Mouse (Mus musculus): ENCODE data around the gene Cntnap1.

The Cntnap1 gene

GRCm38 (mm10) chr11:101220853-101221252, 50.5 kb downstream of the Cntnap1 start:
- DNase-seq (ENCODE audit: low read depth, low spot score): no peak

GRCm38 (mm10) chr11:101221306-101221986, 51.1 kb downstream of the Cntnap1 start:
- DNase-seq (ENCODE audit: low read depth, low spot score): peak; percentile 67

DNA sequence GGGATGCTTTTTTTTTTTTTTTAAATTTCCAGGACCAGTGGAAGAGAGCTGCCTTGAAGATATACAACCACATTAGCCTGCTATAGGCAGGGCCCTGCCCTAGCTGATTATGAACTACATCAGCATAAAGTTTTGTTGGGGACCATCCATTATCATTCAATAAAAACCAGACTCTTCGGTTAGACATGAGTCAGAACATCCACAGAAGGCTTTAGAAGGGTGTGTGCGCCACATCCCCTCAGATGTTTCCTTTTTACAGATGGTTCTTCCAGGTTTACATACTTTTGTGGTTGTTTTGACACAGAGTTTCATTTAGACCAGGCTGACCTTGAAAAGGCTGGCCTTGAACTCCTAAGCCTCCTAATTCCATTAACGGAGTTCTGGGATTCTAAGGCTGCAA, 54.0 kb downstream of the Cntnap1 start:
- no peak for DNase-seq (ENCODE audit: low read depth, low spot score)

- DNase-seq (ENCODE audit: low read depth, low spot score): no peak
Measured at GRCm38 (mm10) chr11:101225331-101226064, 55.2 kb downstream of the Cntnap1 start.

GRCm38 (mm10) chr11:101226065-101226701, 55.9 kb downstream of the Cntnap1 start, which contains the start of gene Ezh1:
Gene Ezh1 (minus strand): TSS chr11:101226463.
- peak; percentile 95 for DNase-seq (ENCODE audit: low read depth, low spot score)

- no peak for DNase-seq (ENCODE audit: low read depth, low spot score)
Measured at GRCm38 (mm10) chr11:101229361-101229900, 59.1 kb downstream of the Cntnap1 start.

- no peak for DNase-seq (ENCODE audit: low read depth, low spot score)
Measured at GRCm38 (mm10) chr11:101230061-101230511, 59.8 kb downstream of the Cntnap1 start.

GRCm38 (mm10) chr11:101230526-101230925, 60.2 kb downstream of the Cntnap1 start:
- DNase-seq (ENCODE audit: low read depth, low spot score): no peak

DNA sequence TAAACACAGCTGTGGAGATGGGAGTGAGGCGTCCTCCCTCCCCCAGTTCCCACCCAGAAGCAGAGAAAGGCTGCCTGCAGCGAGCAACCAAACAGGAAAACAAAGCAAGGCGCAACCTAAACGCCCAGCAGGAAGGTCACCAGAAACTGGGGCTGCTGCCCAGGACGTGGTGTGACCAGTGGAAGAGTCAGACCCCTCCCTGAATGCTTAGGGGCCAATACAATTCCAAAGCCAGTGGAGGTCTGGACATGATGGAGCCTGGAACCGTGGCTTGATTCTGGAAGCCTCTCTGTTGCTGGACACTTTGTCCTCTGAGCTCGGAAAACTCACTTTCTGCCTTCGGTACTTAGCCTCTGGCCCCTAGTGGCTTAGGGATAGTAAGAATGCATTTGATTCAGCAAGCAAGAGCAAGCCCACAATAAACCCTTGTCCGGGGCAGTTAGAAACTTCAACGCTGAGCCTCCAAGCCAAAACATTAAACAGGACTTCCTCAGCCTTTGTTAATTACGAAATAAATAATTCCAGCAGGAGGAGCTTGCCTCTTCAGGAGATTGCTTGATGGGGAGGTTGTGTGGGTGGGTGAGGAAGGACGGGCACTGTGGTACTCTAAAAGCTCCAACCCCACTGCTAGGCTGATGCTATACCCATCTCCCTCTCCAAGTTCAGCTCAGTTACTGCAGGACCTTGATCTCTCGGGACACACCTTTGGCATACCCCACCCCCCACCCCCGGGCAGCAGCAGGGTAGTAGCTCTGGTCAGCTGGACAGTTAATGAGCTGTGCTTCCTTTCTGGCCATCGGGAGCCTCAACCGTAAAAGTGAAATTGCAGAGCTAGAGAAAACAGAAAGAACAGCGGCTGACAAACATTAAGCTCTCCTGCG, 60.9 kb downstream of the Cntnap1 start:
- DNase-seq (ENCODE audit: low read depth, low spot score): peak; percentile 19

DNA sequence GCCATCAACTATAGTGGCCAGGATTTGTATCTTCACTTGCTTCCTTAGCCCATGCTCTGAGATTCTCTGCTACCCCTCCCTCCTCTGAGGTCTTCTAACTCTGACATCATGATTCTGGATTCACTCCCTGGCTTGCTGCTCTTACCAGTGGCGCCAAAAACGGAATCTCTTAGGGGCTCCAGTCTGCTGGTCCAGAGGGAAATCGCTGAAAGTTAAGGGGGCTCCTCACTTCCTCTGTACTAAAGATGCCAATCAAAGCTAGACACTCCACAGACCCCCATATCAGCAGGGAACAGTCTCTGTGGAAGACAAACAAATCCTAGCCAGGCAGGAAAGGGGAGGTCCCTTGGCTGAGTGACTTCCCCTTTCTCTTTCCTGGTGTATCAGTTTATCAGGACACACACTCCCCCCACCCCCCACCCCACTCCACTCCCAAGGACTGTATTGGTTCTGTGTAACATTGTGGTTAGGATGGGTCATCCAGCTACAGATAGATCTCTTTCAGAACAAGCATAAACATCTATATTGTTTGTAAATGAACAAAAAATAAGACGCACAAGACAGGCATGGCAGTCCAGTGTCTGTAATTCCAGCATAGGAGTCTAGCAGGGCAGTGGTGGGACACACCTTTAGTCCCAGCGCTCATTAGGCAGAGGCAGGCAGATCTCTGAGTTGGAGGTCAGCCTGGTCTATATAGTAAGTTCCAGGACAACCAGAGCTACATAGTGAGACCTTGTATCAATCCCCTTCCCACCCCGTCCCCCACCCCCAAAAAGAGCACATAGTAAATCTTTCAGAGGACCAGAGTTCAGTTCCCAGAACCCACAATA, 61.9 kb downstream of the Cntnap1 start:
- DNase-seq (ENCODE audit: low read depth, low spot score): no peak

DNA sequence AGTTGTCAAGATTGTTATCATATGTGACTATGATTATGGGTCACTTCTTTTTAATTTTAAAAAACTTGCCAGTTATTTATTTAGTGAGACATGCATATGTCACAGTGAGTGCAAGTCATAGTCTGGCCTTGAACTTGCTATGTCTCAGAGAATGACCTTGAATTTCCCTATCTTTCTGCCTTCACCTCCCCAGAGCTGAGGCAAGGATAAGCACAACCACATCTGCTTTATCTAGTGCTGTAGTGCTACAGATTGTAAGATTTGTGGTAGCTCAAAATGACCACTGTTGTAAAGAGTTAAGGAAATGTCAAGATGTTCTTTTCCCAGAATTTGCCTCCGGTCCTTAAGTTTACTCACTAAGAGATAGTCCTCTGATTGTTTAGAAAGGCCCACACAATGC, 62.9 kb downstream of the Cntnap1 start:
- no peak for DNase-seq (ENCODE audit: low read depth, low spot score)

DNA sequence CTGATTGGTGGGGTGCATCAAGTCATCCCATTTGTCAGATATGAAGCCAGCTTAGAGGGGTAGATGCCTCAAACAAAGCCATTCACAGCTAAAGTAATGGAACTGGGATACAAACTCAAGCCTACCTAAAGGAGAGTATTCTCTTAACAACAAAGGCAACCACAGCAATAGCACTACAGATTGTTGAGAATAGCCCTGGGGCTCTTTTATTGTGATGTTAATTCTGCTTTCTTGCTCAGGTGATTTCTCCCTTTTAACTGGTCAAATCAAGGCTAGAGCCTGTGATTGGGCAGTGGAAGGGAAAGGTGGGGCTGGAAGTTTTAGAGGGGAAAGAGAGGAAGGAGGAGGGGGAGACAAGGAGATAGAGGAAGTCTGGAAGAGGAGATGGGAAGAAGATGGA, 63.8 kb downstream of the Cntnap1 start:
- no peak for DNase-seq (ENCODE audit: low read depth, low spot score)

- DNase-seq (ENCODE audit: low read depth, low spot score): no peak
Measured at GRCm38 (mm10) chr11:101235429-101235828, 65.1 kb downstream of the Cntnap1 start.

DNA sequence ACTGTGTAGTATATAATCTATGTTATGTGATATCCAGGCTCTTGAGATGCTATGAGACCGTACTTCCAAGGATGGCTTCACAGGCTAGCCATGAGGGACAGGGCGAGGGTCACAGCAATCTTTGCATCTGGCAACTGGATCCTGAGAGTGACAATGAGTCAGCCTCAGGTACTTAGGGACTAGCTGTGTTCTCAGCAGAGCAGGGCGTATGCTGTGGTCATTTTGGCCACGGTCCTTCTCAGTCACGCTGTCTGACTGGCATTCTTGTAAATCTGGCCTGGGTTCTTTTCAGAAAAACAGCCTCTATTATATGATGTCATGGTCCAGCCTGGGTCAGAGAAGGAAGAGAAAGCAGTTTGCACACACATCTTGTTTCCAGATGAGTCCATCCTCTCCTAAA, 66.5 kb downstream of the Cntnap1 start:
- DNase-seq (ENCODE audit: low read depth, low spot score): no peak

- no peak for DNase-seq (ENCODE audit: low read depth, low spot score)
Measured at GRCm38 (mm10) chr11:101238071-101238647, 67.8 kb downstream of the Cntnap1 start.
